Mouse (Mus musculus) kidney, postnatal 0 days (tissue): Measurements from ENCODE around the gene Cryba4. TPM values are rescaled to one million over a fixed set of nuclear protein-coding genes. Genes with fewer than 3 reads are reported as not detected.

ENCODE experiments used
- ATAC-seq: fragments of 200-750 bp; cut with Nextera tagmentation; replicated peaks from 2 replicates; pipeline ENCODE4 v1.8.0; 2017; ENCODE audit warnings: low read depth, moderate number of reproducible peaks, moderate TSS enrichment, moderate library complexity; ENCODE audit not compliant: low FRiP score
- DNase-seq: peaks from one replicate; pipeline ENCODE4 v3.0.0-alpha.2; 2016; ENCODE audit warnings: low spot score
- H3K27ac ChIP-seq: fragments of 300-500 bp; sonication (generic); 2 replicates; pipeline ENCODE4 v1.5.1; 2014; ENCODE audit warnings: mild to moderate bottlenecking
- H3K27me3 ChIP-seq: fragments of 300-500 bp; sonication (generic); 2 replicates; pipeline ENCODE4 v1.6.1; 2014; ENCODE audit warnings: low read length, mixed read lengths; ENCODE audit not compliant: insufficient read depth
- H3K36me3 ChIP-seq: fragments of 300-500 bp; sonication (generic); 2 replicates; pipeline ENCODE4 v1.6.1; 2014; ENCODE audit warnings: low read length, mixed read lengths; ENCODE audit not compliant: insufficient read depth
- H3K4me1 ChIP-seq: fragments of 300-500 bp; sonication (generic); replicated peaks from 2 replicates; pipeline ENCODE4 v1.6.1; 2014; ENCODE audit warnings: antibody characterized with exemption, low read length, mixed read lengths; ENCODE audit not compliant: insufficient read depth
- H3K4me2 ChIP-seq: fragments of 300-500 bp; sonication (generic); 2 replicates; pipeline ENCODE4 v1.6.1; 2014; ENCODE audit warnings: mild to moderate bottlenecking, low read length, moderate library complexity, mixed read lengths
- H3K4me3 ChIP-seq: fragments of 300-500 bp; sonication (generic); replicated peaks from 2 replicates; pipeline ENCODE4 v1.5.1; 2014; ENCODE audit warnings: low read depth, low read length
- H3K9ac ChIP-seq: fragments of 300-500 bp; sonication (generic); 2 replicates; pipeline ENCODE4 v1.6.1; 2014; ENCODE audit warnings: low read depth, low read length
- H3K9me3 ChIP-seq: fragments of 300-500 bp; sonication (generic); replicated peaks from 2 replicates; pipeline ENCODE4 v1.6.1; 2016; ENCODE audit warnings: low read length, inconsistent platforms, mixed read lengths
- CTCF ChIP-seq: IDR thresholded peaks from 2 replicates; pipeline ENCODE4 v1.5.1; 2016; ENCODE audit warnings: antibody characterized with exemption, low read depth, mild to moderate bottlenecking, moderate library complexity
- WGBS: fragments of 180-500 bp; shearing (Covaris S2); extraction: QIAGEN DNeasy Blood & Tissue Kit; methylation state at CpG from one replicate; pipeline ENCODE4 v1.1.7; 2014; 5-methylcytosine and 5-hydroxymethylcytosine counted together
- polyA plus RNA-seq: library from polyadenylated mRNA; unstranded; fragments of >200 nt; fragmentation: Nextera tagmentation; extraction: Ambion mirVana; gene quantifications from 2 replicates; pipeline ENCODE4 v1.2.1, GENCODE M21; 2015

Gene Cryba4
- polyA plus RNA-seq, 1 experiment from 2014 or later: 0.58 TPM

DNA sequence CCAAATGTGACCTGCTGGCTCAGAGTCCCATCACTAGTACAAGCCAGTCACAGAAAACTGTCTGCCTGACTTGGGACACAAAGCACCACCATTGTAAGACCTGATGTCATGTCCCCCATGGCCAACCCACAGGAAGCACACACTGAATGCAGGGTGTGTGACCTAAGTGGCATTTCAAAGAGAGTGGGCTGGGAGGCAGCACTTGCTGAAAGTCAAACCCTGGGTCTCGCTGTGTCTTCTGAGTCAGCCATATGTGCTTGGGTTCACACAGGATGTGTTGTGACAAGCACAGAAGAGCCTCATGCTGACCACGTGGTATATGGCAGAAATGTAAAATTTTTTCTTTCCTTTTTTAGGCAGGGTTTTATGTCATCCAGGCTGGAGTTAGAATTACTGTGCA is 44.9 kb upstream of the Cryba4 start:
- no peaks in the 10 kb centered on the region for H3K27me3 ChIP-seq
- H3K4me3 ChIP-seq: no peak overlapping the region
- H3K9ac ChIP-seq: no peak overlapping the region
- DNase-seq (no peak), ATAC-seq (no peak)
- H3K4me1 ChIP-seq: peaks cover 13% of the 10 kb centered on the region
- H3K36me3 ChIP-seq: no peaks in the 10 kb centered on the region
- WGBS: 62% methylated on average over 2 of the region's 2 CpGs
- H3K9me3 ChIP-seq: no peaks in the 10 kb centered on the region
- no peak for TF ChIP-seq CTCF
- no peak overlapping the region for H3K4me2 ChIP-seq
- peak overlapping the region; percentile 13; the same call in 1 of the 2 replicates for H3K27ac ChIP-seq

DNA sequence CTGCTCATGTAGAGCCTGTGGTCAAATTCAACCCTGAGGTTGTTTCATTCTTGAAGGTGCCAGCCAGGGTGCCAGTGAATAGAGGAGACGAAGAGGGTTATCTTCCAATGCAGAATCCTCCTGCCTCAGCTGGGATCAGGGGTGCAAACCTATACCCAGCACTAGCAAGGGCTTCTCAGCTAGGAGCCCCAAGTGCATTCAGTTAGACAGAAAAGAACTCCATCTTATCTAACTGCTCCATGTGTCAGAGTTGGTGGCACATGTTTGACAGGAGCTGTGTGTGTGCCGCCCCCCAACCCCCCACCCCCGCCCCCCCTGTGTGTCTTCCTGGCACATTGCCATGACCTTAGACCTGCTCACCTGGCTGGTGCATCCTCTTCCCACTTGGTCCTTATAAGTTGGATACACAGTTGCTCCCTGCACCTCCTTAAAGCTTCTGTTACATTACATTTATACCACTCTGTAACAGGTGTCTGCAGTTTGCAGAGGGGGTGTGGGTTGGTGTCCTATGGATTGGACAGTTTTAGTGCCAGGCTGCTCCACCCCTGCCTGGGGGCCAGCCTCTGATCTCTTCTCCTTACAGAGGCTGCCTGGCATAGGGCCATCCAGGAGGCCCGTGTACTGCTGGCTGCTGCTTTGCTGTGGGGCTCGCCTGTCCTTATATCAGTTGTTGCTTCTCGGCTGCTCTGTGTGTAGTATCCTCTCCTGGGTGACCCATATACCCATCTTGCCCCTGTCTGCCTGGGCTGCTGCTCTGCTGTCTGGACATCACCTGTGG is 44.3 kb upstream of the Cryba4 start:
- no peak overlapping the region for H3K4me3 ChIP-seq
- no peak overlapping the region for H3K4me2 ChIP-seq
- ATAC-seq (no peak), DNase-seq (no peak)
- WGBS: 57% methylated on average over 6 of the region's 6 CpGs
- H3K27ac ChIP-seq: peak overlapping the region; percentile 13; the same call in 1 of the 2 replicates
- H3K4me1 ChIP-seq: peaks cover 18% of the 10 kb centered on the region
- H3K9ac ChIP-seq: no peak overlapping the region
- no peak for TF ChIP-seq CTCF
- H3K36me3 ChIP-seq: no peaks in the 10 kb centered on the region
- H3K9me3 ChIP-seq: no peaks in the 10 kb centered on the region
- H3K27me3 ChIP-seq: no peaks in the 10 kb centered on the region

- H3K9me3 ChIP-seq: no peaks in the 10 kb centered on the region
- H3K4me1 ChIP-seq: peaks cover 21% of the 10 kb centered on the region
- ATAC-seq (no peak), DNase-seq (no peak)
- no peak overlapping the region for H3K4me2 ChIP-seq
- H3K27me3 ChIP-seq: no peaks in the 10 kb centered on the region
- 72% methylated on average over 8 of the region's 8 CpGs for WGBS
- H3K9ac ChIP-seq: no peak overlapping the region
- H3K4me3 ChIP-seq: no peak overlapping the region
- no peak overlapping the region for H3K27ac ChIP-seq
- no peaks in the 10 kb centered on the region for H3K36me3 ChIP-seq
- TF ChIP-seq CTCF: no peak
These were observed 43.2 kb upstream of the Cryba4 start for GRCm38 (mm10) chr5:112295564-112295963.

- no peak for TF ChIP-seq CTCF
- no peak for DNase-seq
- peaks cover 21% of the 10 kb centered on the region for H3K4me1 ChIP-seq
These were observed 42.8 kb upstream of the Cryba4 start for GRCm38 (mm10) chr5:112295162-112295561.

GRCm38 (mm10) chr5:112294696-112295095 is 42.4 kb upstream of the Cryba4 start:
- no peak overlapping the region for H3K4me3 ChIP-seq
- H3K9ac ChIP-seq: no peak overlapping the region
- TF ChIP-seq CTCF: no peak
- ATAC-seq: no peak
- no peaks in the 10 kb centered on the region for H3K27me3 ChIP-seq
- H3K36me3 ChIP-seq: no peaks in the 10 kb centered on the region
- H3K27ac ChIP-seq: no peak overlapping the region
- no peaks in the 10 kb centered on the region for H3K9me3 ChIP-seq
- peaks cover 21% of the 10 kb centered on the region for H3K4me1 ChIP-seq
- WGBS: 68% methylated on average over 4 of the region's 4 CpGs
- no peak overlapping the region for H3K4me2 ChIP-seq
- no peak for DNase-seq

More at GRCm38 (mm10) chr5:112295162-112295561, 42.8 kb upstream of the Cryba4 start:
- Histone ChIP-seq H3K4me2 (no peak overlapping the region), H3K4me3 (no peak overlapping the region), H3K27ac (no peak overlapping the region), H3K9me3 (no peaks in the 10 kb centered on the region), H3K27me3 (no peaks in the 10 kb centered on the region), H3K9ac (no peak overlapping the region), H3K36me3 (no peaks in the 10 kb centered on the region)
- WGBS: 55% methylated on average over 8 of the region's 8 CpGs
- no peak for ATAC-seq

GRCm38 (mm10) chr5:112293800-112294199 is 41.5 kb upstream of the Cryba4 start:
- Histone ChIP-seq H3K4me3 (no peak overlapping the region), H3K9ac (no peak overlapping the region), H3K4me1 (peaks cover 21% of the 10 kb centered on the region), H3K27ac (no peak overlapping the region), H3K36me3 (no peaks in the 10 kb centered on the region), H3K9me3 (no peaks in the 10 kb centered on the region), H3K27me3 (no peaks in the 10 kb centered on the region), H3K4me2 (no peak overlapping the region)
- DNase-seq: no peak
- 50% methylated on average over 2 of the region's 2 CpGs for WGBS
- no peak for TF ChIP-seq CTCF
- no peak for ATAC-seq
